Mouse (Mus musculus) spleen, adult 2 months (tissue): ENCODE measurements around the gene Cuta.

Source experiments
- CTCF ChIP-seq: fragments of 200-500 bp; IDR thresholded peaks from 2 replicates; pipeline ENCODE4 v1.5.1; 2011; ENCODE audit warnings: mild to moderate bottlenecking, inconsistent platforms; ENCODE audit not compliant: insufficient read depth, insufficient read length, insufficient replicate concordance; ENCODE audit errors: extremely low read depth
- POLR2A ChIP-seq: fragments of 200-500 bp; IDR thresholded peaks from 2 replicates; pipeline ENCODE4 v1.6.1; 2011; ENCODE audit warnings: low read depth, low read length, inconsistent platforms

- TF ChIP-seq CTCF (no peak), POLR2A (no peak)
Measured at GRCm38 (mm10) chr17:26941841-26942570, 2.6 kb upstream of the Cuta start.
